Mouse (Mus musculus): ENCODE results near the gene Mknk2. TPM values are rescaled to one million over a fixed set of nuclear protein-coding genes. Genes with fewer than 3 reads are reported as not detected.
A peak's percentile ranks its signal among the peaks of the same experiment; 100 is the strongest.

Mknk2 gene
- polyA plus RNA-seq, 1 experiment from 2014 or later = 56.2 TPM

DNA sequence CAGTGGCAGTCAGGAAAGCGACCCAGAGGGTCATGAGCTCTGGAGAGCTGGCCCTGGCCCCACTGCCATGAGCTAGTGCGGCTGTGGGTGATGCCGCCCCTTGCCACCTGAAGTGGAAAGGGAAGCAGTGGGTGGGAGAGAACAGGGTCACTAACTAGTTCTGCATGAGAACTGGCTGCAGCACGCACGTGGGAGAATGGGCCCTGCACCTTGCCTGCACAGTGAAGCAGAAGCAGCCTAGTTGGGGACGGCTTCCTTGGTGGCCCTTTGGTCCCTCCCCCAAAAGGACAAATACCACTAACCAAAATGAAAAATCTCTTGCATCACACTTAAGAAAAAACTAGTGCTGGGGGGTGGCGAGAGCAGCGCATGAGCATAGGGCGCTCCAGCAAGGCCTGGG is 20.7 kb upstream of the Mknk2 start:
- Histone ChIP-seq H3K27me3 (replicated peaks) (no peaks in the 10 kb centered on the region), H3K9ac (replicated peaks) (no peak overlapping the region)

GRCm38 (mm10) chr10:80697812-80698211 is 19.9 kb upstream of the Mknk2 start:
- WGBS = 85% methylated on average over 9 of the region's 9 CpGs
- no peak overlapping the region for H3K4me3 ChIP-seq (replicated peaks)
- ATAC-seq (ENCODE audit: low FRiP score) = no peak
- H3K9ac ChIP-seq (replicated peaks) = no peak overlapping the region
- H3K27ac ChIP-seq (replicated peaks) = no peak overlapping the region
- H3K36me3 ChIP-seq = peaks cover 13% of the 10 kb centered on the region
- peaks cover 34% of the 10 kb centered on the region for H3K4me1 ChIP-seq
- no peaks in the 10 kb centered on the region for H3K9me3 ChIP-seq (replicated peaks)
- H3K4me2 ChIP-seq = no peak overlapping the region
- no peaks in the 10 kb centered on the region for H3K27me3 ChIP-seq (replicated peaks)

More for the DNA sequence above, 20.7 kb upstream of the Mknk2 start:
- no peak for ATAC-seq (ENCODE audit: low FRiP score)
- Histone ChIP-seq H3K4me3 (replicated peaks) (no peak overlapping the region), H3K9me3 (replicated peaks) (no peaks in the 10 kb centered on the region), H3K4me1 (peaks cover 39% of the 10 kb centered on the region), H3K27ac (replicated peaks) (no peak overlapping the region), H3K4me2 (no peak overlapping the region), H3K36me3 (peaks cover 13% of the 10 kb centered on the region)
- WGBS = 94% methylated on average over 9 of the region's 9 CpGs

DNA sequence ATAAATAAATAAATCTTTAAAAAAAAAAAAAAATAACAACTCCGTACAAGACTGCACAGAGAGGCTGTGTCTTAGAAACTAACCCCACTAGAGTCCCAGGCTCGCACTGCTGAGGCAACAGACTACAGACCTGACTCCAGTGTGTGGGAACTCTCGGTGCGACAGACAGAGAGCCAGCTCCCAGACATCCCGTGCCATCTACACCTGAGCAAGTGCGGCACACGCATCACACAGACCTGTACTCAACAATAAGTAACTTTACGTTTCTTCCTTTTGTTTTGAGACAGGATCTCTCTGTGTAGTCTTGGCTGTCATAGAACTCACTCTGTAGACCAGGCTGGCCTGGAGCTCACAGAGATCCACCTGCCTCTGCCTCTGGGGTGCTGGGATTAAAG is 19.5 kb upstream of the Mknk2 start:
- no peaks in the 10 kb centered on the region for H3K27me3 ChIP-seq (replicated peaks)
- 92% methylated on average over 8 of the region's 8 CpGs for WGBS
- H3K27ac ChIP-seq (replicated peaks) = no peak overlapping the region
- no peak overlapping the region for H3K4me3 ChIP-seq (replicated peaks)
- no peak overlapping the region for H3K4me2 ChIP-seq
- no peak overlapping the region for H3K9ac ChIP-seq (replicated peaks)
- H3K4me1 ChIP-seq = peaks cover 32% of the 10 kb centered on the region
- peaks cover 13% of the 10 kb centered on the region for H3K36me3 ChIP-seq
- H3K9me3 ChIP-seq (replicated peaks) = no peaks in the 10 kb centered on the region
- no peak for ATAC-seq (ENCODE audit: low FRiP score)

GRCm38 (mm10) chr10:80696502-80697392 is 18.8 kb upstream of the Mknk2 start:
- peaks cover 13% of the 10 kb centered on the region for H3K36me3 ChIP-seq
- H3K27me3 ChIP-seq (replicated peaks) = no peaks in the 10 kb centered on the region
- no peak for ATAC-seq (ENCODE audit: low FRiP score)
- H3K4me2 ChIP-seq = no peak overlapping the region
- no peak overlapping the region for H3K4me3 ChIP-seq (replicated peaks)
- no peaks in the 10 kb centered on the region for H3K9me3 ChIP-seq (replicated peaks)
- H3K4me1 ChIP-seq = peaks cover 32% of the 10 kb centered on the region
- WGBS = 72% methylated on average over 12 of the region's 12 CpGs
- H3K9ac ChIP-seq (replicated peaks) = no peak overlapping the region
- peak overlapping the region; percentile 41; the same call in 1 of the 2 replicates for H3K27ac ChIP-seq (replicated peaks)

- Histone ChIP-seq H3K27me3 (replicated peaks) (no peaks in the 10 kb centered on the region), H3K4me3 (replicated peaks) (no peak overlapping the region), H3K4me2 (no peak overlapping the region), H3K9me3 (replicated peaks) (no peaks in the 10 kb centered on the region), H3K4me1 (peaks cover 27% of the 10 kb centered on the region), H3K9ac (replicated peaks) (no peak overlapping the region), H3K27ac (replicated peaks) (peak overlapping the region; percentile 41; the same call in 1 of the 2 replicates), H3K36me3 (peaks cover 21% of the 10 kb centered on the region)
- ATAC-seq (ENCODE audit: low FRiP score) = no peak
- 71% methylated on average over 10 of the region's 10 CpGs for WGBS
Measured at GRCm38 (mm10) chr10:80695801-80696501, 18.0 kb upstream of the Mknk2 start.

- WGBS = 83% methylated on average over 2 of the region's 2 CpGs
- Histone ChIP-seq H3K9me3 (replicated peaks) (no peaks in the 10 kb centered on the region), H3K4me2 (no peak overlapping the region), H3K36me3 (peaks cover 29% of the 10 kb centered on the region), H3K4me3 (replicated peaks) (no peak overlapping the region), H3K27ac (replicated peaks) (no peak overlapping the region), H3K9ac (replicated peaks) (no peak overlapping the region), H3K4me1 (peaks cover 19% of the 10 kb centered on the region), H3K27me3 (replicated peaks) (no peaks in the 10 kb centered on the region)
- ATAC-seq (ENCODE audit: low FRiP score) = no peak
Measured at GRCm38 (mm10) chr10:80695186-80695585, 17.3 kb upstream of the Mknk2 start.

GRCm38 (mm10) chr10:80694159-80694938 is 16.4 kb upstream of the Mknk2 start:
- no peak overlapping the region for H3K4me2 ChIP-seq
- H3K27me3 ChIP-seq (replicated peaks) = no peaks in the 10 kb centered on the region
- no peak overlapping the region for H3K4me3 ChIP-seq (replicated peaks)
- H3K4me1 ChIP-seq = peaks cover 14% of the 10 kb centered on the region
- WGBS = 92% methylated on average over 13 of the region's 13 CpGs
- H3K9ac ChIP-seq (replicated peaks) = no peak overlapping the region
- H3K36me3 ChIP-seq = peaks cover 37% of the 10 kb centered on the region
- H3K9me3 ChIP-seq (replicated peaks) = no peaks in the 10 kb centered on the region
- no peak for ATAC-seq (ENCODE audit: low FRiP score)
- H3K27ac ChIP-seq (replicated peaks) = no peak overlapping the region

DNA sequence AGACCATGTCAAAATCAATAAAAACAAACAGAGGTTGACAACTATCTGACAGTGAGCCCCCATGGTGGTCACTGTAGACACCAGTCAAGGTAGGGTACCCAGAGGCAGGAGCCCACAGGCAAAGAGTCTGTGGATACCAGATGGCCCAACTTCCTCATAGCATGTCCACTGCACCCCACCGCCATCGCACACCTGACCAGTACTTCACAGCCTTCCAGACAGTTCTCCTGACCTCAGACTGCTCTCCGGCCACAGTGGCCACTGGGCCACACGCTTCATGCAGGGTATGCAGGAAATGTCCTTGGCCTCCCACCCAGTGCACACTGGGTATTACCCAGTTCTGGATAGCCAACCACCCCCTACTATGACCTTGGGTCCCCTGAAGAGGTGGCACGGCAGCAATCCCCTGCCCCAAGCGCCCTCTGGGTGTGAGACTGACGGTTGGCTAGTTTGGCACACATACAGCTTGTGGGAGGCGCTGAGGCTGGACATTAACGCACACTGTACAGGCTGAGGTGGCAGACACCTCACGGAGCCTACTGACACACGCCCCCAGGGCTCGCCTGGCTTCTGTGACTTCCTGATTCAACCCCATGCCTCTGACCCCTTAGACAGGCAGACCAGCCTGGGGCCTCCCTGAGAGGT is 15.6 kb upstream of the Mknk2 start:
- ATAC-seq (ENCODE audit: low FRiP score) = no peak
- no peak overlapping the region for H3K27ac ChIP-seq (replicated peaks)
- WGBS = 91% methylated on average over 12 of the region's 12 CpGs
- H3K4me3 ChIP-seq (replicated peaks) = no peak overlapping the region
- H3K4me1 ChIP-seq = peaks cover 10% of the 10 kb centered on the region
- H3K36me3 ChIP-seq = peaks cover 45% of the 10 kb centered on the region
- H3K9me3 ChIP-seq (replicated peaks) = no peaks in the 10 kb centered on the region
- no peak overlapping the region for H3K9ac ChIP-seq (replicated peaks)
- no peaks in the 10 kb centered on the region for H3K27me3 ChIP-seq (replicated peaks)
- H3K4me2 ChIP-seq = no peak overlapping the region

DNA sequence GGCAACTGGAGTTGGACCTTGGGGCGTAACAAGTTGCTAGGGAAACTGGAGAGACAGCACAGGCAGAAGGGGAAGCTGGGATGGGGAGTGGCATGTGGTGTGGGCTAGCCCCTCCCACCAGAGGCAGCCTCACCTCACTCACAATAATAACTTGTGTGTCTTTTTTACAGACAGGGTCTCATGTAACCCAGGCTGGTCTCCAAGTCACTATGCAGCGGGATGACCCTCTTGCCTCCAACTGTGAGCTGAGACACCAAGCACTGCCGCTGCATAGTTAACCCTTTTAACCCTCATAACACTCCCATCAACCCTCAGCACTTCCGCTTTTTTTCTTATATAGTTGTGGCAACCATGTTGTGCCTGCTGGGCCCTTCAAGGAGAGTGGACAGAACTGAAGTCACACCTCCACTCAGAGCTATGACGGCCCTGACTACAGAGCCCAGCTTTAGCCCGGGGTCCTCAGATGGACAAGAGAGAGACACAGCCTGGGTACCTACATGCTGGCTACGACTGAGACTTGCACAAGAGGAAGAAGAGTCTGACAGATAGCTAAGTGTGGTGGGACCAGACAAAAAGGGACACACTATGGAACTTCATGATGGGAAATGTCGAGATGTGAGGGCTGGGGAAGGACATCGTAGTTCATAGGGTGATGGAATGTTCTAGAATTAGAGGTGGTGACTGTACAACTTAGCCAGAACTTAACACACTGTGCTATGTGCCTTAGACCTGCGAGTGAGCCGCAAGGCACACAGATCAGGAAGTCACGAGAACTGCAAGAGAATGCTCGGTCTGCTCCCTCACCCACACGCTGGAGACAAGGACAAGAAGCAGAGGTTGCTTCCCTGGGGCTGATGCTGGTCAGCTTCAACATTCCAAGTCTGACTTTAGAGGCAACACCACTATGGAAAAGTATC is 14.6 kb upstream of the Mknk2 start:
- Histone ChIP-seq H3K27me3 (replicated peaks) (no peaks in the 10 kb centered on the region), H3K9me3 (replicated peaks) (no peaks in the 10 kb centered on the region), H3K27ac (replicated peaks) (no peak overlapping the region), H3K36me3 (peaks cover 50% of the 10 kb centered on the region), H3K4me2 (no peak overlapping the region), H3K9ac (replicated peaks) (no peak overlapping the region), H3K4me1 (peaks cover 3% of the 10 kb centered on the region; the same call in 1 of the 2 replicates), H3K4me3 (replicated peaks) (no peak overlapping the region)
- ATAC-seq (ENCODE audit: low FRiP score) = no peak
- WGBS = 83% methylated on average over 14 of the region's 14 CpGs

GRCm38 (mm10) chr10:80687850-80688249 is 9.9 kb upstream of the Mknk2 start:
- Histone ChIP-seq H3K4me2 (no peak overlapping the region), H3K27me3 (replicated peaks) (no peaks in the 10 kb centered on the region), H3K27ac (replicated peaks) (no peak overlapping the region), H3K9me3 (replicated peaks) (no peaks in the 10 kb centered on the region), H3K4me1 (no peaks in the 10 kb centered on the region), H3K4me3 (replicated peaks) (no peak overlapping the region), H3K9ac (replicated peaks) (no peak overlapping the region), H3K36me3 (peaks cover 76% of the 10 kb centered on the region)
- ATAC-seq (ENCODE audit: low FRiP score) = no peak
- WGBS = 39% methylated on average over 5 of the region's 5 CpGs
